Mouse (Mus musculus) kidney, adult 2 months (tissue): Measurements from ENCODE around the gene Tgm2.

ENCODE experiments used
- CTCF ChIP-seq: fragments of 200-500 bp; conservative IDR thresholded peaks from 2 replicates; pipeline ENCODE4 v1.5.1; 2011; ENCODE audit warnings: low read depth, mild to moderate bottlenecking, control low read depth, low read length, moderate library complexity, mixed read lengths; ENCODE audit not compliant: insufficient read depth, insufficient read length
- POLR2A ChIP-seq: fragments of 200-500 bp; IDR thresholded peaks from one replicate; pipeline ENCODE4 v1.6.1; 2011; ENCODE audit warnings: low read depth, low read length, control low read depth

- TF ChIP-seq POLR2A (no peak), CTCF (no peak)
These were observed 51.4 kb downstream of the Tgm2 start for GRCm38 (mm10) chr2:158094846-158095245.
